Mouse (Mus musculus) heart, embryonic 12.5 days (tissue): ENCODE results near the gene Cntnap1. TPM values are rescaled to one million over a fixed set of nuclear protein-coding genes. Genes with fewer than 3 reads are reported as not detected.

ENCODE experiments used
- ATAC-seq: fragments of 200-750 bp; cut with Nextera tagmentation; 2 replicates; pipeline ENCODE4 v1.8.0; 2017; ENCODE audit warnings: moderate TSS enrichment, moderate library complexity; ENCODE audit not compliant: insufficient number of reproducible peaks, low FRiP score
- H3K27ac ChIP-seq: fragments of 300-500 bp; sonication (generic); 2 replicates; pipeline ENCODE4 v1.5.1; 2016; ENCODE audit warnings: mild to moderate bottlenecking, moderate library complexity; ENCODE audit not compliant: poor library complexity, severe bottlenecking
- H3K27me3 ChIP-seq: fragments of 300-500 bp; sonication (generic); replicated peaks from 2 replicates; pipeline ENCODE4 v1.6.1; 2016; ENCODE audit warnings: mild to moderate bottlenecking, moderate library complexity
- H3K36me3 ChIP-seq: fragments of 300-500 bp; sonication (generic); 2 replicates; pipeline ENCODE4 v1.6.1; 2016; ENCODE audit warnings: mild to moderate bottlenecking, moderate library complexity
- H3K4me1 ChIP-seq: fragments of 300-500 bp; sonication (generic); replicated peaks from 2 replicates; pipeline ENCODE4 v1.6.1; 2016; ENCODE audit warnings: mild to moderate bottlenecking
- H3K4me2 ChIP-seq: fragments of 300-500 bp; sonication (generic); 2 replicates; pipeline ENCODE4 v1.6.1; 2016; ENCODE audit warnings: mild to moderate bottlenecking, moderate library complexity
- H3K4me3 ChIP-seq: fragments of 300-500 bp; sonication (generic); 2 replicates; pipeline ENCODE4 v1.5.1; 2016; ENCODE audit warnings: mild to moderate bottlenecking
- H3K9ac ChIP-seq: fragments of 300-500 bp; sonication (generic); 2 replicates; pipeline ENCODE4 v1.6.1; 2016; ENCODE audit warnings: mild to moderate bottlenecking, moderate library complexity
- H3K9me3 ChIP-seq: fragments of 300-500 bp; sonication (generic); replicated peaks from 2 replicates; pipeline ENCODE4 v1.6.1; 2016; ENCODE audit warnings: mild to moderate bottlenecking, moderate library complexity
- WGBS: fragments of 180-500 bp; shearing (Covaris S2); methylation state at CpG from one replicate; pipeline ENCODE4 v1.1.7; 2016; 5-methylcytosine and 5-hydroxymethylcytosine counted together
- polyA plus RNA-seq: library from polyadenylated mRNA; unstranded; fragments of >200 nt; fragmentation: Nextera tagmentation; extraction: Ambion mirVana; gene quantifications from 2 replicates; pipeline ENCODE4 v1.2.1, GENCODE M21; 2016

Gene Cntnap1
- polyA plus RNA-seq, 1 experiment from 2014 or later, result 0.37 TPM

- 48% methylated on average over 2 of the region's 2 CpGs for WGBS
- no peaks in the 10 kb centered on the region for H3K36me3 ChIP-seq
- no peak overlapping the region for H3K4me2 ChIP-seq
- no peak overlapping the region for H3K4me3 ChIP-seq
- H3K27ac ChIP-seq, result peak overlapping the region; percentile 92
- no peaks in the 10 kb centered on the region for H3K27me3 ChIP-seq
- peaks cover 30% of the 10 kb centered on the region for H3K4me1 ChIP-seq
- H3K9me3 ChIP-seq, result no peaks in the 10 kb centered on the region
- no peak for ATAC-seq
- no peak overlapping the region for H3K9ac ChIP-seq
These were observed 59.8 kb downstream of the Cntnap1 start for GRCm38 (mm10) chr11:101230061-101230511.

GRCm38 (mm10) chr11:101230526-101230925, 60.2 kb downstream of the Cntnap1 start:
- H3K4me2 ChIP-seq, result peak overlapping the region; percentile 57; the same call in 1 of the 2 replicates
- H3K27me3 ChIP-seq, result no peaks in the 10 kb centered on the region
- no peak overlapping the region for H3K4me3 ChIP-seq
- peaks cover 26% of the 10 kb centered on the region for H3K4me1 ChIP-seq
- no peaks in the 10 kb centered on the region for H3K36me3 ChIP-seq
- no peak for ATAC-seq
- 31% methylated on average over 5 of the region's 5 CpGs for WGBS
- H3K9ac ChIP-seq, result no peak overlapping the region
- H3K9me3 ChIP-seq, result no peaks in the 10 kb centered on the region
- peak overlapping the region; percentile 92 for H3K27ac ChIP-seq

- H3K9me3 ChIP-seq, result no peaks in the 10 kb centered on the region
These were observed 60.9 kb downstream of the Cntnap1 start for GRCm38 (mm10) chr11:101230991-101231871.

GRCm38 (mm10) chr11:101232010-101232839, 61.9 kb downstream of the Cntnap1 start:
- Histone ChIP-seq H3K36me3 (no peaks in the 10 kb centered on the region), H3K27me3 (no peaks in the 10 kb centered on the region), H3K4me2 (peak overlapping the region; percentile 57), H3K9me3 (no peaks in the 10 kb centered on the region), H3K27ac (peak overlapping the region; percentile 92), H3K4me1 (peaks cover 25% of the 10 kb centered on the region), H3K4me3 (peak overlapping the region; percentile 17; the same call in 1 of the 2 replicates), H3K9ac (peak overlapping the region; percentile 56; the same call in 1 of the 2 replicates)
- peak; percentile 90 for ATAC-seq
- WGBS, result 37% methylated on average over 6 of the region's 6 CpGs

More at GRCm38 (mm10) chr11:101230991-101231871, 60.9 kb downstream of the Cntnap1 start:
- peaks cover 25% of the 10 kb centered on the region for H3K4me1 ChIP-seq
- peak overlapping the region; percentile 57 for H3K4me2 ChIP-seq
- peak overlapping the region; percentile 92 for H3K27ac ChIP-seq
- peak overlapping the region; percentile 17 for H3K4me3 ChIP-seq
- 0 out of 2 replicates have a peak, but pooled peaks have one; percentile 28 for ATAC-seq
- no peaks in the 10 kb centered on the region for H3K27me3 ChIP-seq
- H3K36me3 ChIP-seq, result no peaks in the 10 kb centered on the region
- H3K9ac ChIP-seq, result peak overlapping the region; percentile 56
- 11% methylated on average over 18 of the region's 18 CpGs for WGBS

GRCm38 (mm10) chr11:101233240-101233639, 62.9 kb downstream of the Cntnap1 start:
- 74% methylated on average over 1 of the region's 1 CpGs for WGBS
- H3K27me3 ChIP-seq, result no peaks in the 10 kb centered on the region
- H3K9me3 ChIP-seq, result no peaks in the 10 kb centered on the region
- no peaks in the 10 kb centered on the region for H3K36me3 ChIP-seq
- ATAC-seq, result no peak
- peaks cover 29% of the 10 kb centered on the region for H3K4me1 ChIP-seq
- H3K27ac ChIP-seq, result no peak overlapping the region
- H3K4me2 ChIP-seq, result no peak overlapping the region
- no peak overlapping the region for H3K4me3 ChIP-seq
- H3K9ac ChIP-seq, result no peak overlapping the region

- Histone ChIP-seq H3K4me2 (no peak overlapping the region), H3K9me3 (no peaks in the 10 kb centered on the region), H3K36me3 (no peaks in the 10 kb centered on the region), H3K9ac (no peak overlapping the region), H3K4me3 (no peak overlapping the region), H3K27ac (no peak overlapping the region), H3K27me3 (no peaks in the 10 kb centered on the region), H3K4me1 (peaks cover 29% of the 10 kb centered on the region)
- ATAC-seq, result no peak
These were observed 63.8 kb downstream of the Cntnap1 start for GRCm38 (mm10) chr11:101234124-101234523.

GRCm38 (mm10) chr11:101235429-101235828, 65.1 kb downstream of the Cntnap1 start:
- ATAC-seq, result no peak

GRCm38 (mm10) chr11:101236782-101237181, 66.5 kb downstream of the Cntnap1 start:
- 87% methylated on average over 5 of the region's 5 CpGs for WGBS
- H3K9ac ChIP-seq, result no peak overlapping the region
- no peak overlapping the region; the same call in 1 of the 2 replicates for H3K27ac ChIP-seq
- no peaks in the 10 kb centered on the region for H3K27me3 ChIP-seq
- H3K4me1 ChIP-seq, result peaks cover 7% of the 10 kb centered on the region
- H3K4me2 ChIP-seq, result no peak overlapping the region
- no peak overlapping the region for H3K4me3 ChIP-seq
- ATAC-seq, result no peak
- H3K36me3 ChIP-seq, result no peaks in the 10 kb centered on the region
- no peaks in the 10 kb centered on the region for H3K9me3 ChIP-seq

More at GRCm38 (mm10) chr11:101235429-101235828, 65.1 kb downstream of the Cntnap1 start:
- H3K4me2 ChIP-seq, result no peak overlapping the region
- H3K4me3 ChIP-seq, result no peak overlapping the region
- no peaks in the 10 kb centered on the region for H3K27me3 ChIP-seq
- peaks cover 21% of the 10 kb centered on the region for H3K4me1 ChIP-seq
- no peak overlapping the region for H3K27ac ChIP-seq
- no peaks in the 10 kb centered on the region for H3K36me3 ChIP-seq
- no peaks in the 10 kb centered on the region for H3K9me3 ChIP-seq
- no peak overlapping the region for H3K9ac ChIP-seq

GRCm38 (mm10) chr11:101238071-101238647, 67.8 kb downstream of the Cntnap1 start:
- Histone ChIP-seq H3K27me3 (no peaks in the 10 kb centered on the region), H3K36me3 (no peaks in the 10 kb centered on the region), H3K4me3 (no peak overlapping the region), H3K9ac (no peak overlapping the region), H3K9me3 (no peaks in the 10 kb centered on the region), H3K4me2 (peak overlapping the region; percentile 29; the same call in 1 of the 2 replicates), H3K4me1 (peaks cover 4% of the 10 kb centered on the region; the same call in 1 of the 2 replicates), H3K27ac (peak overlapping the region; percentile 85)
- 36% methylated on average over 5 of the region's 5 CpGs for WGBS
- ATAC-seq, result no peak
